Mouse (Mus musculus): ENCODE measurements around the gene Ldlrad3. TPM values are rescaled to one million over a fixed set of nuclear protein-coding genes. Genes with fewer than 3 reads are reported as not detected.

The Ldlrad3 gene
- total RNA-seq, 2 experiments from 2014 or later, result 21.0 to 27.0 TPM

DNA sequence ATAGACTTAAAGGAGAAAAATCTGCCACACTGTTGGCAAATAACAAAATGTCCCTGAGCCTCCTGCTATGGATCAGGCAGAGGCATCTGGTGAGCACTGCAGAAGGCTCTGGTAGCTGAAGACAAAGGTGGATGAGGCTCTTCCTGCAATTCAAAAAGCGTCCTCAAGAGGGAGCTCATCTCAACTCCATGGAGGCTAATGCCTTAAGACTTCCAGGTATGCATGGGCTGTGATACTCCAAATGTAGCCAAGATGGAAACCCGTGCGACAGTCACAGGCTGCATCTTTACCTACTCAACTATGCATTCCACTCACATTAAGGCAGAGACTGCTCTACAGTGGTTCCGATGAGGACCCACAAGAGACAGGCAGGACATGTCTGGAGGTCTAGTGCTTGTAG lies 108.6 kb downstream of the Ldlrad3 start:
- peak; percentile 82 for ATAC-seq (replicated peaks; ENCODE audit: poor library complexity)

DNA sequence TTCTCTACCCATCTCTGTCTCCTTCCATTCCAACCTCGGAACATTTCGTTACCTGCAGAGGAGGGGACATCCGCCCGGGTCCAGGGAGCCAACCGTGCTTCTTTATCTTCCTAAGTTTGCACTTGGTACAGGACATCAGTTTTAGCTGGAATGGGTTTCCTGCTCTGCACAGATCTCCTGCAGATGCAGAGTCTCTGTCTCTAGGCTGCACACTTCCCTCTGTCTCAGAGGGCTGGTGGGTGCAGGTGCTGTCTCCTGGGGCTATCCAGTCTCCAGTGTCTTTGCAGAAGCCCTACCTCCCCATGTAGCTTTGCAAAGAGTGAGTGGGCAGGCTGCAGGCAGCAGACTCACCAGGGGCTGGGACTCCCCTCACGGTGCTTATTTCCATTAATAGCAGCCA lies 109.9 kb downstream of the Ldlrad3 start:
- ATAC-seq (replicated peaks; ENCODE audit: poor library complexity), result no peak

DNA sequence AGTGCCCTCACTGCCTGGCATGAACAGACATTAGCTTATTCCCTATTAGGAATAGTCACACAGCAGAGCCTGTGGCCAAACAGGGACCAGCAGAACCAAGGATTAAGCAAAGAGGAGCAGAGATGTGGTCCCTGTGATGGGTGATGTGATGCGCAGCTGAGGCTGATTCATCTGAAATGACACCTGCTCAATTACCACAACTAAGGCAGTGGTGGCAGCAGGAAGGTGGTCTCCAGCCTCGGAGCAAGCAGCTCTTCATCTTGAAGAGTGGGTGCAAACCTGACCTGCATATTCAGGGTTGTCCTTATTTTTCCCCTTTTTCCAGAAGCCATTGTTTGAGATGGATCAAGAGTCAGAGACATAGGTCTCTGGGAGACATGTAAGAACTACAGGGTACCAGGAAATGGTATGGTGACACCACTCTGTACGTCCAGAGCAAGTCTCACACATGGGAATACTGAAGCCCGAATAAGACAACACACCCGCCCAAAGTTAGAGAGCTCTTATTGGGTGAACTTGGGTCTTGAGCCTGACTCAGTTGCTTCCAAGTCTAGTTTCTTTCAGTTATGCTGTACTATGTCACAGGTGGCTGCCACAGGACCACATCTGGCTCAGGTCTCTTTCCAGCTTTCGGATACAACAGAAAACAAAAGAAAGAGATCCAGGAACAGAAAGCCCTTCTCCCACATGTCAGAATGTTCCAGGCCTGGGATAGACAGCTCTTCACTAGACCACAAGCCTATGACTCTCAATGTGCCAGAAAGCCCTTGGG lies 112.7 kb downstream of the Ldlrad3 start:
- no peak for ATAC-seq (replicated peaks; ENCODE audit: poor library complexity)

DNA sequence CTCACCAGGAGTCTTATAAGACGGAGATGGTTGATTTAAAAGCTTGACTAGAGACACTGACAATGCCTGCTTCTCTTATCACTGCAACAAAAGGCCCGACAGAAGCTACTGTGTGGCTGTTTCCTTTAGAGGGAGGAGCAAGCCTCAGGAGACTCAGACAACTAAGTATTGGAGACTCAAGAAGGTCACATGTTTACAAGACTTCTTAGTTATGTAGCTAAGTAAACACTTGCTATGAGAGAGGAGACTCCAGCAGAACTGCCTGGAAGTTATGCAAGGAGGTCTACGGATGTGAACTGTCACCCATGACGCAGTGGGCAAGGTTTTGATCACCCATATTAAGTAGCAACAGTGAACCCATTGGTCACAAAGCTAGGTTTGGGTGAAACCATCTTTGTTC lies 113.3 kb downstream of the Ldlrad3 start:
- no peak for ATAC-seq (replicated peaks; ENCODE audit: poor library complexity)

- ATAC-seq (replicated peaks; ENCODE audit: poor library complexity), result no peak
Measured at GRCm38 (mm10) chr2:102071022-102071717, 115.0 kb downstream of the Ldlrad3 start.

GRCm38 (mm10) chr2:102064826-102065441 lies 121.3 kb downstream of the Ldlrad3 start:
- no peak for ATAC-seq (replicated peaks; ENCODE audit: poor library complexity)

DNA sequence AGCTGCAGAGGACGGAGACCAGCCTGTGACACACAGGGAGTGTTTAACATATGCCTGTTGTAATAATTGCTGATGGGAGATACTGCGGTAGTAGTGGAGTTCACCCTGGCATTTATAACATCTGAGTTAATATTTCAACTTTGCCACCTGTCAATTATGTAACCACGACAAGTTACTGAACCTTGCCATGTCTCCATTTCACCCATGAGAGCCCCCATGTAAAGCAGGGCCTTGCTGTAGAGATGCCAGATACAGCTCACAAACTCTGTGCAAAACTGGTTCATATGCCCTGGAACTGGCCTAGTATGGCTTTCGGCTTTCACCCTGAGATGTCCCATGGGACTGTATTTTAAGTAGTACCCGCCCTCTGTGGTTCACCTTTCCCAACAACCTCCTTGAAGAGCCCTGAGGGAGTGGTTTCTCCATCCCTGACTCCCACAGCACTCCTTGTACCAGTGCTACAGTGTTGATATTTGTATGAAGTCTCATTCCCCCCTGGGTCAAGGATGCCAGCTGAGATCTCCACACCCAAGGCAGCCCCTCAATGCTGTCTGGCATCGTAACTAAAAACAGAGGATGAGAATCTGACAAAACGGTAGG lies 122.2 kb downstream of the Ldlrad3 start:
- no peak for ATAC-seq (replicated peaks; ENCODE audit: poor library complexity)

GRCm38 (mm10) chr2:102062861-102063468 lies 123.2 kb downstream of the Ldlrad3 start:
- 0 out of 2 replicates have a peak, but pooled peaks have one; percentile 42 for ATAC-seq (replicated peaks; ENCODE audit: poor library complexity)

GRCm38 (mm10) chr2:102061921-102062320 lies 124.3 kb downstream of the Ldlrad3 start:
- ATAC-seq (replicated peaks; ENCODE audit: poor library complexity), result no peak

DNA sequence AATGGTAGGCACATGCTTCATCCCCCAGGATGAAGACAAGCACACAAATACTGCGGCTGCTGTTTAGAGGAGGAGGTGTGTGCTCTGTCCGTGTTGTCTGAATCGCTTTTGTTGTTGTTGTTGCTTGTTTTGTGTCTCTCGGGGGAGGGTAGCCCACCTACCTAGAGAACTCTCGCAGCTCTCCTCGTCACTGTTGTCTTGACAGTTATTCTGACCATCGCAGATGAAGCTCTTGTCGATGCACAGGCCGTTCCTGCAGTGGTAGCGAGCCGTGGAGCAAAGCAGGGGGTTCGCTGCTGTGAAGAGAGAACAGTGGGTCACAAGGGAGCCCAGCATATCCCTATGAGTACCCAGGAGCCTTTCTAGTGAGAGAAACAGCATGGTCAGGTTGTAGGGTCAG lies 128.4 kb downstream of the Ldlrad3 start:
- no peak for ATAC-seq (replicated peaks; ENCODE audit: poor library complexity)

DNA sequence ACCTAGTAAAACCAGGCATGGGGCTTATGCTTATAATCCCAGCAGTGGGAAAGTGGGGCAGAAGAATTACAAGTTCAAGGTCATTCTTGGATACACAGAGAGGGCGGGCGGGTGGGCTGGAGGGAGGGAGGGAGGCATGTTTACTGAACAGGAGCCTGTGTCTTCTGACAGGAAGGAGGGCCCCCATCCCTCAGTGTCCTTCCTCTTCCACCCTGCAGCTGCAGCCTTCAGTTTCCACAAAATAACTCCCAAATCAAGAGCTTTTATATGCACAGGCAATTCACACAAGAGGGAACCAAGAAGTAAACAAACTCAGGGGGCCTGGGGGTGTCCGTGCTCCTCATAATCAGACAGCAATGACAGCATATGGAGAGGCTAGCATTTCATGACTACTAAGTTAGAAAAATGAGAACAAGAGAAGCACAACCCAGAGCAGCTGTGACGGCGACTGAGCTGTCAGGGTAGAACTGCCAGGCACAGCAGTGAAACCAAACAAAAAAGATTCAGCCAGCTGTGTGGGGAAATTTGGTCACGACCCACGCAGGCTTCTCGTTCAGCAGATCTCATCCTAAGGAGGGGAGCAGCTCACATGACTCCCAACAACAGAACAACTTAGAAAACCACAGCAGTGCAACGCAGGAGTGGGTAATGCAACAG lies 129.0 kb downstream of the Ldlrad3 start:
- ATAC-seq (replicated peaks; ENCODE audit: poor library complexity), result no peak

DNA sequence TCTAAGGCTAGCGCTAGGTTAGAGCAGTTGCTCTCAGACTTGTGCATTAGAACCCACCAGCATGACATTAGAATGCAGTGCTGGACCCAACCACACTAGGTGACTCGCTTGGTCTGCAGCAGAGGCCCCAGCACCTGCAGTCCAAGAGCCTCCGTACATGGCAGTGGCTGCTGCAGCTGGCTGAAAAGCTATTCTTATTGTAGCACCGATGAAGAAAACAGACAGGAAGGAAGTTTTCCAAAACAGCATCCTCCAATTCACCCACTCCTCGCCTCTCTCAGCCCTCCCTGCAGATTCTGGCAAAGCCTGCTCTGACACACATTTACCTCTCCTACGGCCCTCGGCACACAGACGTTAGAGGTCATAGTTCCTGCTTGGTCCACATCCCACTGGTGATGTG lies 130.0 kb downstream of the Ldlrad3 start:
- no peak for ATAC-seq (replicated peaks; ENCODE audit: poor library complexity)

GRCm38 (mm10) chr2:102052951-102053660 lies 133.1 kb downstream of the Ldlrad3 start:
- ATAC-seq (replicated peaks; ENCODE audit: poor library complexity), result peak; percentile 93

GRCm38 (mm10) chr2:102052353-102052752 lies 133.8 kb downstream of the Ldlrad3 start:
- no peak for ATAC-seq (replicated peaks; ENCODE audit: poor library complexity)

DNA sequence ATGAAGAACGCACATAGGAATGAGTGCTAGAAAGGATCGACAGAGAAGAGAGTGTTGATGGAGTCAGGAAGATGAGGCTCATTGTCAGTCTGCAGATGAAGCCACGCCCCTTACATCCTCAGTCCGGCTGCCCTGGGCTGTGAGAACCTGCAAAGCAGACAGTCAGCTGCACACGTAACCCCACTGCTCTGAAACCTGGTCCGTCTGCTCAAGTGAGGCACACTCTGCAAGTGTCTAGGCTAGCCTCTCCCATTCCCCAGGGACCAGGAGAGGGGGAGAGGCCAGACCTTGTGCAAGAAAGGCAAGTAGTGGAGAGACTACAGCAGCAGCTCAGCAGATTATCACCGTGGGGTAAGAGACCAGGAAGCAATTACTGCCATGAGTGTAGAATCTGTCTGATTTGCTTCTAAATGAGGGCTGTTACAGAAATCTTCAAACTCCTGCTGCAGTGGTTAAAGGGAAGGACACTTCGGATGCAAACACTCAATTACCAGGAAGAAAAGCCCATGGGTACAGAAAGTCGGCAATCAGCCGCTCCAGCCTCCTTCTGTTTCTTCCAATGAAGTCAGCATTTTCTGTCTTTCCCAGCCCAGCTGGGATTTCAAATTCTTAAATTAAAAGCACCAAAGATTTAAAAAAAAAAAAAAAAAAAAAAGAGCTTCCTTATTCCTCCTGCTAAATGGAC lies 136.2 kb downstream of the Ldlrad3 start:
- ATAC-seq (replicated peaks; ENCODE audit: poor library complexity), result no peak

GRCm38 (mm10) chr2:102048296-102049175 lies 137.6 kb downstream of the Ldlrad3 start:
- ATAC-seq (replicated peaks; ENCODE audit: poor library complexity), result no peak

DNA sequence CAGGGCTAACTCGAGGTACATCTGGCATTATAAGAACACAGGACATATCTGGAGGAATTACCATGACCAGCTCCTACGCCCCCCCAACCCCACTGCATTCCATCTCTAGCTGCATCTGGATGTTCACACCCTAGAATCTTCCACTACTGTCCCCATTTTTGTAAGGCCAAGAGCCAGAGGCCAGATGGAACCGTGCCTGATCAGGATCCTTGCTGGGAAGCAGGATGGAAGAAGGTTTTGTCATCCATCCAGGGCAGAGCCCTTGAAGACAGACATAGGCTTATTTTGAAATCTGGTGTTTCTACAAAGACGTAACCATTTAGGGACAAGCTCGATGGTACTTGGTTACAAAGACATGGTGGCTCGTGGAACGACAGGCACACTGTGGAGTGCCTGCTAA lies 139.7 kb downstream of the Ldlrad3 start:
- no peak for ATAC-seq (replicated peaks; ENCODE audit: poor library complexity)

GRCm38 (mm10) chr2:102040456-102040855 lies 145.7 kb downstream of the Ldlrad3 start:
- ATAC-seq (replicated peaks; ENCODE audit: poor library complexity), result no peak
